Mouse (Mus musculus) cerebellum, postnatal 36 days (tissue): ENCODE measurements around the gene Tldc2.

Experiments
- DNase-seq, 2 experiments: peaks; one replicate each; pipeline ENCODE4 v3.0.0; 2021 to 2022; ENCODE audit warnings: mixed read lengths in 2 of 2

Tldc2 gene

GRCm38 (mm10) chr2:157129096-157129495 lies 42.2 kb downstream of the Tldc2 start:
- DNase-seq, result no peak

- no peak for DNase-seq
These were observed 42.8 kb downstream of the Tldc2 start for GRCm38 (mm10) chr2:157129601-157130164.

- no peak for DNase-seq
These were observed 44.1 kb downstream of the Tldc2 start for GRCm38 (mm10) chr2:157130813-157131514.

- no peak for DNase-seq
These were observed 45.2 kb downstream of the Tldc2 start for GRCm38 (mm10) chr2:157132086-157132485.

- DNase-seq, result no peak
These were observed 46.1 kb downstream of the Tldc2 start for GRCm38 (mm10) chr2:157132686-157133540.

- DNase-seq, result no peak
These were observed 47.1 kb downstream of the Tldc2 start for GRCm38 (mm10) chr2:157133769-157134478.

GRCm38 (mm10) chr2:157134479-157134931 lies 47.6 kb downstream of the Tldc2 start:
- DNase-seq, result no peak

- DNase-seq, result peak; percentile 89 to 94
These were observed 48.2 kb downstream of the Tldc2 start, which contains the start of gene Samhd1 for GRCm38 (mm10) chr2:157135014-157135413. Gene Samhd1, minus strand, starts transcription at chr2:157135265.

- no peak for DNase-seq
These were observed 48.8 kb downstream of the Tldc2 start for GRCm38 (mm10) chr2:157135529-157136120.

GRCm38 (mm10) chr2:157136176-157136575 lies 49.3 kb downstream of the Tldc2 start:
- no peak for DNase-seq

- DNase-seq, result no peak
These were observed 49.8 kb downstream of the Tldc2 start for GRCm38 (mm10) chr2:157136646-157137045.

- DNase-seq, result no peak
These were observed 51.3 kb downstream of the Tldc2 start for GRCm38 (mm10) chr2:157137959-157138731.

GRCm38 (mm10) chr2:157138808-157139207 lies 52.0 kb downstream of the Tldc2 start:
- no peak for DNase-seq

GRCm38 (mm10) chr2:157139251-157139802 lies 52.5 kb downstream of the Tldc2 start:
- no peak for DNase-seq

- no peak for DNase-seq
These were observed 55.1 kb downstream of the Tldc2 start for GRCm38 (mm10) chr2:157141962-157142361.

- no peak for DNase-seq
These were observed 57.3 kb downstream of the Tldc2 start for GRCm38 (mm10) chr2:157144132-157144531.

- no peak for DNase-seq
These were observed 58.3 kb downstream of the Tldc2 start for GRCm38 (mm10) chr2:157145173-157145572.
